Mouse (Mus musculus) erythroblast, embryonic 14.5 days (primary cell): ENCODE results near the gene Btbd2.

Experiments used
- GATA1 ChIP-seq: IDR thresholded peaks from 2 replicates; pipeline ENCODE4 v1.6.1; 2012; ENCODE audit warnings: low read length, inconsistent platforms, mixed read lengths
- TAL1 ChIP-seq: IDR thresholded peaks from 3 replicates; pipeline ENCODE4 v1.6.1; 2012; ENCODE audit warnings: low read length, inconsistent platforms, mixed read lengths

GRCm38 (mm10) chr10:80621940-80622660 lies 34.8 kb downstream of the Btbd2 start:
- TF ChIP-seq GATA1 (no peak), TAL1 (no peak)
